Mouse (Mus musculus) urinary bladder, postnatal 10 days (tissue): ENCODE measurements around the gene Sspn.

Source experiments
- DNase-seq: peaks from one replicate; pipeline ENCODE4 v3.0.0; 2022; ENCODE audit warnings: low spot score

Gene Sspn

DNA sequence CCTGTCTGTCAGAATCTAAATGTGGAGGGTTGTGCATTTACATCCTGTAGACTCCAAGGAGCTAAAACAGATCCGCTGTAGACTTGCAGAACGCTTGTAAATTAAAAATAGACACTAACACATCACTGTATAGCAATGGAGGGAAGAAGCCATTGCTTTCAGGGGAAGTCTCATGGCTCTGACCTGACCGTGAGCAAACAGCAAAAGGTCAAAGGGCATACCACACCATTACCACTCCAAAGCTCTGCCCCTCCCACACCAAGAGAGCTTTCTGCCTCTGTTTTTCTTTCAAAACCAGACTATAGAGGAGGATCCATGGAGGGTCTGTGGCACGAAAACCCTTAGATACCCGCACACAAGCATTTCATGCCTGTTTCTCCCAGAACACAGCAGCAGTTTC is 41.9 kb downstream of the Sspn start:
- DNase-seq: no peak

DNA sequence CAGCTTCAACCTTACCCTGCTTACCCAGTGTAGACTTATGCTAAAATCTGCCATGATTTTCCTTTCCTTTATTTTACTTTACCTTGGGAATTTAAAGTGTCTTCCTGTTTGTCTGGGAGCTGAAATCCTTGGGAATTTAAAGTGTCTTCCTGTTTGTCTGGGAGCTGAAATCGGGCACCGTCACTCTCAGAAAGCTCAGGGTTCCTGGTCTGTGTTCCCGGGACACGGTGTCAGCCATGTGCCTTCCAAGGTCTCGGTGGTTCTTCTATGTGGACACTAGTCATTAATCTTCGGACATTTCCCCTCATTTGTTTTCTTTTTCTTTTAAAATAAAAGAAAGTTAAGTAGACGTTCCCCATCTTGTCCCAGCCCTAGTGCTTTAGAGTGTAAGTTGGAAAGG is 43.3 kb downstream of the Sspn start:
- no peak for DNase-seq

DNA sequence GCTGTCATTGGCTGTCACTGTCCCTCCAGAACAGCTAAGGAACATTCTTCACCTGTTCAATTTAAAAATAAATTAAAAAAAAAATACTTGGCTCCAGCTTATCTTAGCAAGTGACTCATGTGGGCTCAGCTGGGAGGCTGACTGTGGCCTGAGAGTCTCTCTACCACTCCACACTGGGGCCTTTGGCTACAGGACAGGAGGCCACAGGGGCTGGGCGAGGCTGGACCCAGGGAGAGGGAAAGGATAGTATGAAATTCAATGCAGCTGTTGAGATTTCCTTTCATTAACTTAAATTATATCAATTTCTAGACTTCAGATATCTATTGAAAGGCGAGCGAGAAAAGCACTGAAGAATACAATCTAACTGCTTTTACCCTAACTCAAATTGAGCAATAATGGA is 45.9 kb downstream of the Sspn start:
- DNase-seq: no peak

DNA sequence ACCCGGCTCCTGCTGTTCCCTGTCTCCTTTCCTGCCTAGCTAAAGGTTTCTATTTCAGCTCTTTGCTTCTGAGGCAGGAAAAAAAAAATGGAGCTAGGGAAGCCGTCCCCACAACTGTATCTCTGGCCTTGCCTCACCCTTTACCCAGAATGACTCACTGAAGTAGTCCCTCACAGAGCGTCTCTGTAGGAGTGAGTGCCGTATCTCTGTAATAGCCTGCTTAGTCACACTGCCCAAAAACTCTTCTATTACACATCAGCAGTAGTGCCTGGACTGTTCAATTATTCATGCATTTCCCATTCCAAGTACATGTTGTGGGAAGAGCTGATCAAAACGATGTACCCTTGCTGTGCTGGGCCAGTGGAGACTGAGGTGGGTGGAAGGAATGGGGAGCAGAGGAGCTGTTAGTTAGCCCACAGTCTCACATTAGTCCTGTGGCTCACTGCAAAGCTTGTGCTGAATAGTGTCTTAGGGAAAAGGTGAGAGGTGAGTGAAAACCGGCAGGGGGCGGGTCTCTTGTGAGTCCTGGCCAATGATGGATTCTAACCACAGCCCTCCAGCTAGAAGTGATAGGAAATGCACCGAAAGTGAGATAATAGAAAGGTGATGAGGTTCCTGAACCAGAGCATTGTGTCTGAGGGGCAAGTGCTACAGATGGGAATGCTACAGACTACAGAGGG is 46.5 kb downstream of the Sspn start:
- DNase-seq: no peak

DNA sequence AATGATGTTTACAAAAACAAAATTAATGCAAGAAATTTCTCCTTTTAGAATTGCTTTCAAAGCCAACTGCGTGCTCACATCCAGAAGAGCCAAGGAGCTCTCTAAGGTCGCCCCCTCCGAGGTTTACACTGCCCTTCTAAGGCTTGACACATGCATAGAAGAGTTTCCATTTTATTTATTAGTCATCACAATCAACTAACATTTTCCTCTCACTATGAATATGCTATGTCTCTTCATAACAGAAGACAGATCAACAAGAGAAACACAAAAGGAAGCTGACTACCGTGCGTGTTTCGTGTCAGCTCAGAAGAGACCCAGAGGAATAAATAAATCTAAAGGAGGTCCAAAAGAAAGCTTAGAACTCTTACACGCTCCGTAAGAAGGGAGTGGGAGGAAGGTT is 49.6 kb downstream of the Sspn start:
- no peak for DNase-seq

DNA sequence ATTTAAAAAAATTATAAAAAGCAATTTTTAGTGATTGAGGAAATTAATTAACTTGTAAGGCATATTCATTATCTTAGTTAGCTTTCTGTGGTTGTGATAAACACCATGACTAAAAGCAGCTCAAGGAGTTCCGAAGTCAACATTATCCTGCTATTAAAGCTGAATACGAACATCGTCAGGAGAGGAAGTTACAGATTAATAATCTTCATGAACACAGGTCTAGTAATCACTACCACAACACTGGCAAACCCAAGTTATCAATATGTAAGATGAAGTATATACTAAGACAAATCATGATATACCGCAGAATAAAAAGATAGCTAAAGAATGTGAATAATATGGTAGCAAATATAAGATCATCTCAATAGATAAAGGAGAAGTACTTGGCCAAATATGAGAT is 50.9 kb downstream of the Sspn start:
- no peak for DNase-seq

DNA sequence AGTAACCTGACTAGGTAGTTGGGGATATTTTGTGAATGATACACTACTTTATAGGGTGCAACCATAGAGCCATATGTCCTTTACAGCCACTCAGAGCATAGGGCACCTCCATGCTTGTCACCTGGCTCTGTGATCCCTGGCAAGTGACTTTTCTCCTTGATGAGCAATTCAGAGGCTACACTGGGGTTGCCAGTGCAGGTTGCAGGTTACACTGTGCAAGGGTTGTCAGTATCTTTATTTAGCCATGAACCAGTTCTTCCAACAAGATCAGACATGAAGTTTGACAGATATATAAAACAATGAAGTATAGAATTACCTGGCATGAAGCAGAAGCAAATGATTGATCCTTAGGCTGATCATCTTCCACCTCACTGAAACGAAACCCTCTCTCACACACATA is 59.1 kb downstream of the Sspn start:
- DNase-seq: no peak

DNA sequence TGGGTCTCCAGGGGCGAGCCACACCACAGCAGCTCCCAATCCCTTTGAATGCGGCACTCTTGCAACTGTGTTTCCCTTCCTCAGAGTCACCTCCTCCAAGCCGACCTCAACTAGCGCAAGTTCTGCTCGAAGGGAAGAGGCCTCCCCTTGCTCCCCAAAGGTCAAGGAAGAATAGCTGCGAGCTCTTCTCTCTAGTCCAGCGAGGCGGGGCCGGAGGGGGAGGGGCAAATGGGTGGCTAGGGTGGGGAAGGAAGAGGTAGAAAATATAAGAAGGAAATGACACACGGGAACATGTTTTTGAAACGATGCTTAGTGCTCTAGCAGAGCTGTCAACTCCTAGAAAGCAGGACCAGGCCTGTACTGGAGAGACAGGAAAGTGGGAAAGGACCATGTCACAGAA is 61.1 kb downstream of the Sspn start:
- no peak for DNase-seq

DNA sequence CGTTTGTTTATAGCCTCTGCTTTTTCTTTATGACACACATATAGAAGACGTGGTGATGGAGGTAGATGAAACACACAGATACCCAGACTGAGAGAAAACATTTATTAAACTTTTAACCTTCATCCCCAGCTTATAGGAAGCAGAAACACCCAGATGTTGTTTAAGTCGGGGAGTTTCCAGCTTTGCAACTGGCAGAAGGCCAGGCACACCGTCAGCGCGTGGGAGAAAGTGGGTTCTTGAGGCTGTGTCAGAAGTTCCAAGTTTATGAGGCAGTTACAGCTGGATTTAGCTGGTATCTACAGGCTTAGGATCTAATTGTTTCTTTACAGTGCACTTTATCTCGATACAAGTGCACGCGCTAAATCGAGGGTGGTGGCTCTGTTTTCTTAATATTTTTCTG is 61.5 kb downstream of the Sspn start:
- no peak for DNase-seq

DNA sequence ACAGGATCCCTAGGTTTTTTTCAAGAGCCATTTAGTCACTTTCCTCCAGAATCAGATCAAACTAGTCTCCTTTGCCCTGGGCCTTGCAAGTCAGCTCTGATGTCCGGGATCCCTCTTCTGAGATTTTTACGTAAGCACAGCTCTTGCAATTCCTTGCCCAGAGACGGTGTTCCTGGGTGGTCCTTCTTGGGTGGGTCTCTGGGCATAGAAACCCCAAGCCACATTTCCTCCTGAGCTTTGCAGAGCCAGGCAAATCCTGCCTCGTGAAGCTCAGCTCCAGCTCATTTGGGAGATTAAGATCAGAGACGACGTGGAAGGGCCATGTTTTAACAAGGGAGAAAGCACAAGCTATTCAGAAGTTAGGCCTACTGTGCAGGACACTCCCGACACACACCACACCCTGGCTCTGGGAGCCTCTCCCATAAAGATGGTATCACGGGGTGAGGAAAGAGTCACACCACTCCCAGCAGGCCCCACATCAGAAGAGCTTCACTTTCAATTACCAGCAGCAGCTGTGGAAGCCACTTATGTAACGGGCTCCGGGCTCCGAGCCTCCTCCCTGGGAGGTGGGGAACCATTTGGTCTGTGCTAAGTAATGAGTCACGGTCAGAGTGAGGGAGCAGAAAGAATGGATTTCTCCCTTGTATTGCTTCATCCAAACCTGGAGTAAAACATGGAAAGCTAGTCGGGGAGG is 67.0 kb downstream of the Sspn start:
- DNase-seq: peak; percentile 25

DNA sequence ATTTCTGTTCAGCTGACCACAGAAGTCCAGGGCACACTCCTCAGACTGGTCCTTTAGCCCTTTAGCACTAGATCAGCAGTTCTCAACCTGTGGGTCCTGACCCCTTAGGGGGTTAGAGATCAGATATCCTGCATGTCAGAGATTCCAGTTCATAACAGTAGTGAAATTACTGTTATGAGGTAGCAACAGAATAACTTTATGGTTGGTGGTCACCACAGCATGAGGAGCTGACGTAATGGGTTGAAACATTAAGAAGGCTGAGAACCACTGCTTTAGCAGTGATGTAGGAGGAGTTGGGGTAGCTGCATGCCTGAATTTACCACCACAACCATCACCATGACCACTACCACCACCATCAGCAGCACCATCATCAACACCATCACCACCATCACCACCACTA is 69.3 kb downstream of the Sspn start:
- DNase-seq: no peak

DNA sequence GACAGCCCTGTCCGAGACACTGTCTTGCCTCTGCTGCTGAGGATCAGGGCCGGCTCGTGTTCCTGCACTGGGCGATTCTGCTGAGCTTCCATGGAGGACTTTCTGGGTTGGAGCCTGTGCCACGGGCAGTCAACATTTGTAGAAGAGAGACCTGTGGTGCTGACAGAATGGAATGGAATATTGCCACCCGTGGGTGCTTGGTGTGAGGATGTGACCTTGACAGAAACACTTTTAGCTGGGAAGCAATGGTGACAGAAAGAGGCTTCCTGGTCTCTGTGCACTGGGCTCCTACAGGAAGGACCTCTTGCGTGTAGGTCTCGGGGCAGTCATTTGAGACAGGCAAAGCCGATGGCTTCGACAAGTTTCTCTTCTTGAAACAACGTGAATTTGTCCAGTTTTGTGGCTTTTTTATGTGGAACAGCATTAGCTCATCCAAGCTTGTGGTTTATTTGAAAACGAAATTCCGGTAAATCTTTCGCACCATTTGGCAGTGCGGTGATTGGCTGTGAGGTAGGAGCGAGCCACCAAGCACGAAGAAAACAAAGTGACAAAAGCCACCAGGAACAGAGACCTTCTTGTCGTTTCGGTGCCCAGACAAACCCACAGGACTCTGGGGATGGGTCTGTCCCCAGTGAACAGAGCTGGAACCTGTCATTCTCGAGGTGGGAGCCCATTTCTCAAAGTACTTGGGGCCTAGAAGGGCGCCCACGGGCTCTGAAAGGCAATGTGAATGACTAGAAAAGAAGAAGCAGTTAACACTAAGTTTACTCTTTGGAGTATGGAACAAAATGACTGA is 70.2 kb downstream of the Sspn start:
- no peak for DNase-seq

DNA sequence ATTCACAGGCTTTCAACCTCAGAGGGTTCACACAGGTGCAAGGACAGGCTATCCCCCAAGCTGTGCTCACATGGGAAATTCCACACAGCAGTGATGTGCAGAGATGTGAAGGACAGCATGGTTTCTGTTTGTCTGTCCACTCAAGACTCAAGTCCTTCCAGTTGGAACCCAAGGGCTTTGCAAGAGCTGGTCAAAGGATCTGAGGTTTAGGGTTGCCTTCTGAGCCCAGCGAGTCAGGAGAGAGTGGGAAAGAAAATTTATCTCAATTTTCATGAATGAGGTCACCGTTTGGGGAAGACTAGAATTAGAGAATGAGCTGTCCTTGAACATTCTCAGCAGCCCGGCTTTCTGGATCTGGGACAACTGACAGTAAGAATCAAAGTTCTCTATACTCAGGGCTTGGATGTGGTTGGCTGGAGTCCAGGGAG is 72.7 kb downstream of the Sspn start:
- no peak for DNase-seq

DNA sequence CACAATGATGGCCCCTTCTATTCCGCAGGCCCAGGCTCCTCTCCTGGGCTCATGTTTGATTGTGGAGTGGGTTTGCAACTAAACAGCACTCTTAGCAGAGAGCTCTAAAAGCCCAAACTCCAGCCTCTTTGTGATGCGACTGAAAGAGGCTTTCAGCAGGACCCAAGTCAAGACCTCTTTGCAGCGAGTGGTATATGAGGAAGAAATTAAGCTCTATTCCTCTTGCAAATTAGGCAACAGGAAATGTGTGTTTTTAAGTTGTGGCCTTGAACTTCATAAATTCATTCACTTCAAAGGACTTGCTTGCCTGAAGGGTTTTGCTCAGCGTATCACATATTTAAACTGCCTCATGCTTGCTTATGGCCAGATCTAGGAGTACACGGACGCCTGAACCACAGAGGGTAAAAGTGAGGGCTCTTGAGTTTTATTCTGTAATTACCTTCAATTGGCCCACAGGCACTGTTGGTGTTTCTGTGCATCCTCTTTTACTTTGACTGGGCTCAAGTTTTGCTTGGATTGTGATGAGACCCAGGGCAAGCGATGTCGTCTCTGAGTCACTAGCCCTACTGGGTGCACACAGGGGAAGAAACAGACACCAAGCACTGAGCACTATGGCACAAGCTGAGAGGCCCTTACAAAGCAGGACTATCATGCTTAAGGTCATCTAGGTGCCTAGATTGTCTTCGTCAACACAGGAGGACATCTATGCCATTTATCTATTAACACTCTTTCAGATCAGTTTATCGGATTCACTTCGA is 73.9 kb downstream of the Sspn start:
- DNase-seq: no peak

DNA sequence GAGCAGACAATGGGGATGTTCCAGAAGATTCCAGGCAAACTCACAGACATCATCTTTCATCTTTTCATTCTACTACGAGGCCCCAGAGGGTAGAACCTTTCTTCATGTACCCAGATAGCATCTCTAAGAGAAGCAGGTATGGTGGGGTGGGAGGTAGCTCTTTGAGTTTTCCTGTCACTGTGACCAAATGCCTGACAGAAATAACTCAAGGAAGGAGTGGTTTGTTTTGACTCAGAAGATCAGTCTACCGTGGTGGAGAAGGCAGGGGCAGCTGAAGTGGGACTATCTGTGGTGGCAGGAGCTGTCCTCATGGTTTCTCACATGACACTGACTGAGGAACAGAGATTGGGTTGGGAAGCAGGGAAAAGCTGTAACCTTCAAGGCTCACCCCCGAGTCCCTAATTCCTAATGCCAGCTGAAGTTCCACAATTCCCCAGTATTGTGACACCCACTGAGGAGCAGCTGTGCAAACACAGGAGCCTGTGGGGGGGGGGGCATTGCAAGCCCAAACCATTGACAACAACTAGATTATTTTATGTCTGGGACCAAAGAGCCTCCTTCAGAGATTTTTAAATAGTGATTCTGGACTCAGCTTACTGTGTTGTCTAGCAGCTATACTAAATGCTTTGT is 74.6 kb downstream of the Sspn start:
- no peak for DNase-seq

DNA sequence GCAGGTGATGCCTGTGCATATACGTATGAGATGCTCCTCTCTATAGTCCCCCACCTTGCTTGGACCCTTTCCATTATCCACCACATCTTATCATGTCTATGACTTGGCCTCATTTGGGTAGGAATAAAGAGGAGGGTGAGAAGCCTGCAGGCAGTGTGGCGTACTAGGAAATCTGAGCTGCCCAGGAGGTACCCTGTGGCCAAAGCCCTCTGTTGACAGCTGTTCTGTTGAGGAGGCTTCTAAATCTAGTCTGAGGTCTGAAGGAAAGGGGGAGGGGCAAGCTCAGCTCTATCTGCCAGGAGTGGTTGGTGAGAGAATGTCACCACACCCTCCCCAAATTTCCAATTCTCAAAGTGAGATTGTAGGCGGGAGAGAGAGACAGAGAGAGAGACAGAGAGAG is 75.3 kb downstream of the Sspn start:
- DNase-seq: no peak

DNA sequence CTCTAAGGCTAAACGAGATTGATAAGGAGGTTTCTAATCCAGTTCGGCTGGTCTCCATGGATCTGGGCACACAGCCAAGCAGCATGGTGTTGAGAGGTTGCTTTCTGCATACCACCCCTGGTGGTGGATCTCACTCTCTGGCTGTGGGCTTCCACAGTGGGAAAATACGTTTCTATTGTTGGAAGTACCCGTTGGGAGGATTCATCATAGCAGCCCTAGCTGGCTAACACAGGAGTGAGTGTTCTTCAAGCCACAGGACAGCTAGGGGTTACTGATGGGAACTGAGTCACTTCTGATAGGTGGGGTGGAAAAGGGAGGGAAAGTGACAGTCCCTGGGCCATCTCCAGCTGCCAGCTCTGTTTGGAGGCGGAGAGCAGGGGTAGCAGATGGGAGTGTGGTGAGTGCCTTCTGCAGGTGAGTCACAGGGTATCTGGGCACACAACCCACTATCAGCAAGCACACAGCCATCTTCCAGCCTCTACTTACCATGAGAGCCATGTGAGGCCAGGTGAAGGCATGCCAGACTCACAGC is 77.1 kb downstream of the Sspn start:
- no peak for DNase-seq

DNA sequence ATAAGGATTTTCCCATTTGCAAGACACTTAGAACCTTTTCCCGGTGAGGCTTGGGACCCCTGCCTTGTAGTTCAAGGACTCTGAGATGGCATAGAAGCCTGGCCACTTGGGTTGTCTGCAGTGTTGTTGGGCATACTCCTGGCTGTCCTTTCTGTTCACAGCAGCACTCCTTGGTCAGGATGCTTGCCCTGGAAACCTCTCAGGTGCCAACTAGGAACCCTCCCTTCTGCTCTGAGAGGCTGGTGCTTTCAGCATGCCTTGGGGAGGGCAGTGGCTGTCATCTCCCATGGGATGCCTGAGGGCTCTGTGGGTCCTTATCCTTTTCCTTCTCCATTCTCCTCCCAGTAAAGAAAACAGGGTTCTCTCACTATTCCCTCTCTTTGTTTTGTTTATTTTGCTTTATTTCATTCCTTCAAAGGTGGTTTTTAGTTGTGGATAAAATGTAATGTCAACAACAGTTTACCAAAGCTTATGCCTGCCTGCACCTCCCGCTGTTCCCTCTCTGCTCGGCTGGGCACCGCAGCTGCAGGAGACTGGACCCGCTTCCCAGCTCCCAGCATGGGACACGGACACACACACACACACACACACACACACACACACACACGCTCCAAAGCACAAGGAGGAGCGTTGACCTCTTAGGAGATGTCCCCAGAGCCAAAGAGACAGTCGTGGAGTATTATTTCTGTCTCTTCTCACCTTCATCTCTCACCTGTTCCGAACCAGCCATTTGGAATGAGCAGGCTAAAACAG is 77.9 kb downstream of the Sspn start:
- no peak for DNase-seq

DNA sequence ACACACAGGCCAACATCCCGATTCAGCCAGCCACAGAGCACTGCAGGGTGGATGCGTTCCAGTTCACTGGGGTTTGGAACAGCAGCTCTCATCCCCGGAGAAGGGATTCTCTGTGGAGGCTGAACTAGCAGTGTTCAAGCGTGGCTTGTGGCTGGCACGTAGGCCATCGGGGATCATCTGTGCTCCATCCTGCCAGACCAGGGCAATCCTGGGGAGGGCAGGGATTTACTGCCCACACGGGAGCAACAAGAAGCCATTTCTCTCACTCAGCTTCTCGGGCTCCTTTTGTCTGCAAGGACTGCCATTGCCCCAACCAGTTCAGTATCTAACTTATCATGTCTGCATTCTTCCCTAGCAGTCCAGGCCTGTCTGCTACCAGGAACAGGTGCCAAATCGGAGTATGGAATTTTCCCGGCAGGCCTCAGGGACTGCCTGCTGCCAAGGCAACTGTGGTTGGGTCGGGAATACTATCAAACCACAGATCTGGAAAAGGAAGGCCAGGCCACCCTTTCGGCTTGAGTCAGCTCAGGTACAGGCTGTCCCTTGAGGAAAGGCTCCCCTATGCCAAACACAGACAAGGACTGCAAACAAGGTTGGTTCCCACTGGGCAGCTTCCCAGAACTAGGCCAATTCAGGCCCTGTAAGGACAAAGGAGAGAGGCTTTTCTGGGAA is 78.8 kb downstream of the Sspn start:
- no peak for DNase-seq

DNA sequence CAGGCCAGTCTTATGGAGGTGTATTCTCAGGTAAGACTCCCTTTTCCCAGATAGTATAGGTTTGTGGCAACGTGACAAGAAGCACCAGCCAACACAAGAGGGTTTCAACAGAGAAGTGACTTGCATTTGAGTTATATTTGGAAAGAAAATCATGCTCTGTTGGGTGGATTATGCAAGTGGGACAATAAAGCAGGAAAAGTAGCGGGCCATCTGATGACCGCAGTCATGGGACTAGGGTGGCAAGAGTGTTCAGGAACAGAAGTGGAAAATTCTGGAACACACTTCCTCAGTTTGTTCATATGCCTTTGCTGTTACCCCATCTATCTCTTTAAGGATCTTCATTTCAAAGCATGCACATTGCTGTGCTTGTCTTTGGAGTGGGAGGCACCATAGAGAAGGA is 82.9 kb downstream of the Sspn start:
- DNase-seq: no peak
